Mouse (Mus musculus) cortical plate, adult 2 months (tissue): ENCODE data around the gene Nxf3.
A peak's percentile ranks its signal among the peaks of the same experiment; 100 is the strongest.

Experiments used
- CTCF ChIP-seq: fragments of 200-500 bp; IDR thresholded peaks from 2 replicates; pipeline ENCODE4 v1.5.1; 2011; ENCODE audit warnings: mild to moderate bottlenecking, control low read depth, low read length; ENCODE audit not compliant: insufficient read depth; ENCODE audit errors: extremely low read depth
- POLR2A ChIP-seq: fragments of 200-500 bp; IDR thresholded peaks from 2 replicates; pipeline ENCODE4 v1.6.1; 2011; ENCODE audit warnings: mild to moderate bottlenecking, low read length, control low read depth; ENCODE audit not compliant: insufficient read depth; ENCODE audit errors: extremely low read depth

DNA sequence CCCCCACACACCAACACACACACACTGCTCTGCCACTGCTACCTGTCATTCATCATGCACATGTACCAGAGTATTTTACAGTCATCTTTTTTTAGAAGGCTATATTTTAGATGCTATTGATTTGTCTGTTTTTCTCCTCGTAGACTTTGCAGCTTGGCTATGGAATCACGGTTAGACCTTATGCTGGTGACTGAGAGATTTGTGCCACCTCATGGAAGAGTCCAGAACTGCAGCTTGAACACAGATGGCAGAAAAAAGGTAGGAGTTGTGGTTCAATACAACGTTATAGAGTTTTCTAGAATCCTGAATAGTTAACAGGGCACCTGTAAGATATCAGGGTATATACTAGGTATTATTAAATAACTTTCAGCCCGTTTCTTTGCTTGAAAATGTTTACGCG is 22.9 kb upstream of the Nxf3 start:
- TF ChIP-seq CTCF (peak; percentile 55; the same call in 1 of the 2 replicates), POLR2A (no peak)
